Mouse (Mus musculus): ENCODE measurements around the gene Cdc42se1. TPM values are rescaled to one million over a fixed set of nuclear protein-coding genes. Genes with fewer than 3 reads are reported as not detected.

Cdc42se1 gene
- polyA plus RNA-seq, 1 experiment from 2014 or later = 51.6 TPM

DNA sequence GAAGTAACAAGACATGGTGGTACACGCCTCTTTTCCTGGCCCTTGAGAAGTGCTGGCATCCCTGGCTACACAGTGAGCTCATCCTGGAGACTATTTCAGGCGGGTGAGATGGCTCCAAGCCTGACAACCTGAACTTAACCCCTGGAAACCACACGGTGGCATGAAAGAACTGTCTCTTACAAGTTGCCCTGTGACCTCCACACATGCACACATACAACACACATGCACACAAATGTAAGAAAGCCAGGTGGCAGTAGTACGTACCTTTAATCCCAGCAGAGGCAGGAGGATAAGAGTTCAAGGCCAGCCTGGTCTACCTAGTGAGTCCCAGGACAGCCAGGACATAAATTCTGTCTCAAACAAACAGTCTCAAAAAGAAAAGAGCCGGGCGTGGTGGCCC is 10.5 kb downstream of the Cdc42se1 start:
- H3K4me1 ChIP-seq = peaks cover 22% of the 10 kb centered on the region
- H3K27ac ChIP-seq (replicated peaks) = no peak overlapping the region
- no peak overlapping the region for H3K4me2 ChIP-seq
- H3K27me3 ChIP-seq (replicated peaks) = no peaks in the 10 kb centered on the region
- peaks cover 46% of the 10 kb centered on the region for H3K36me3 ChIP-seq
- no peak for ATAC-seq (ENCODE audit: extremely low read depth, insufficient number of reproducible peaks, low FRiP score, low TSS enrichment)
- no peak overlapping the region for H3K4me3 ChIP-seq
- 87% methylated on average over 6 of the region's 6 CpGs for WGBS
- no peaks in the 10 kb centered on the region for H3K9me3 ChIP-seq
- H3K9ac ChIP-seq = no peak overlapping the region

DNA sequence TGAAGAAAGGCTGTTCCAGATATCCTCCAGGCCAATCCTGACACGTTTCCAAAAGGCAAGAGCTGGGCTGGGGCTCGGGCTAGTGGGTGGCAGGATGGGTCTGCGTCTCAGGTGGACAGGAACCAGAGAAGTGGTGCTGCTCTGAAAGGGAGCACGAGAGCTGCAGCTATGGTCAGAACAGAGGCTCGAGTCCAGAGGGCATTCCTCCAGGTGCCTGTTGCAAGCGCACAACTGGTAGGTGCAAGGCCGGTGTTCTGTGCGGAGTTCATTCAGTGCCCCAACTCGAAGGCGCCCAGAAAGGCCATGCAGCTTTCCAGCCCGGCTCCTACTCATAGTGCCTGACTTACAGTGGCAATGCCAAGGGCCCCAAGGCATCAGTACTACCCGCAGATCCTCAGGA is 11.4 kb downstream of the Cdc42se1 start:
- H3K27ac ChIP-seq (replicated peaks) = no peak overlapping the region

DNA sequence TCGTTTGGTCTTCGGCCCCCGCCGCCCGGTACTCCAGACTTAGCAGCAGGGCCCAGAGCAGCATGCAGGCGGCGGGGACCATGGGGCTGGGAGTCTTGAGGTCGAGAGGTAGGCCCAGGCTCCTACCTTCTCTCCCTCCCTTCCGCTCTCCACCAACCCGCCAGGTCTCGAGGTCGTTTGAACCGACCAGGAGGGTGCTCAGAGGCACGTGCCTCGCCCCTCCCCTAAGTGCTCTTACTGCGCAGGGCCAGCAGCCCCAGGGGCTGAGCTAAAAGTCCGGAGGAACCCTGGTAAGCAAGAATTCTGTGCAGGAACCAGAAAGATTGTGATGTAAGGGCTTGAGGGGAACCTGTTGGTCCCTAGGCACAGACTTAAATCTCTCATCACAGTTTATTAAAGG is 12.4 kb downstream of the Cdc42se1 start:
- H3K9ac ChIP-seq = peak overlapping the region; percentile 69
- peaks cover 37% of the 10 kb centered on the region for H3K36me3 ChIP-seq
- H3K27ac ChIP-seq (replicated peaks) = no peak overlapping the region
- H3K27me3 ChIP-seq (replicated peaks) = no peaks in the 10 kb centered on the region
- ATAC-seq (ENCODE audit: extremely low read depth, insufficient number of reproducible peaks, low FRiP score, low TSS enrichment) = no peak
- no peaks in the 10 kb centered on the region for H3K9me3 ChIP-seq
- H3K4me2 ChIP-seq = peak overlapping the region; percentile 52
- 28% methylated on average over 17 of the region's 17 CpGs for WGBS
- H3K4me1 ChIP-seq = peaks cover 22% of the 10 kb centered on the region
- peak overlapping the region; percentile 21; the same call in 1 of the 2 replicates for H3K4me3 ChIP-seq

More for the DNA sequence above, 11.4 kb downstream of the Cdc42se1 start:
- no peak overlapping the region for H3K9ac ChIP-seq
- H3K4me1 ChIP-seq = peaks cover 22% of the 10 kb centered on the region
- H3K36me3 ChIP-seq = peaks cover 38% of the 10 kb centered on the region
- no peak for ATAC-seq (ENCODE audit: extremely low read depth, insufficient number of reproducible peaks, low FRiP score, low TSS enrichment)
- WGBS = 86% methylated on average over 12 of the region's 12 CpGs
- no peak overlapping the region for H3K4me3 ChIP-seq
- no peaks in the 10 kb centered on the region for H3K27me3 ChIP-seq (replicated peaks)
- no peaks in the 10 kb centered on the region for H3K9me3 ChIP-seq
- H3K4me2 ChIP-seq = no peak overlapping the region

DNA sequence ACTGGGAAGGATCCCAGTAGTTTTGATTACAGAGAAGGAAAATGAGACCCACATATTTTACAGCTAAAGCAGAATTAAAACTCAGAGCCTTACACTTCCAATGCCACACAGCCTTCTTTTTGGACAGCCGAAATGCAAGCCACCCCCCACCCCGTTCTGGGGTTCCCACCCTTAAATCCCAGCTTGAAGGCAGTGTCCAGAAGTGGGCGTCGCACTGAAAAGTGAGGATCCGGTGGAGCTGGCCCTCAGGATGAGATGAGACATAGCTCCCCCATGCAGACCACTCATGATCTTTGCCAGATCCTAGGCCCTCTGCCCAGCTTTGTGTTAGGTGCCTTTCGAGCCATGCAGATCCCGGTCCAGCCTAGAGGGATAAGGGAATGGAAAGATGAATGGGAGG is 13.0 kb downstream of the Cdc42se1 start, which contains the start of gene Gm128:
Gene Gm128 (minus strand): TSS at position 101 of the 400 bp plus-strand sequence.
- Histone ChIP-seq H3K4me2 (peak within 1 kb of the TSS; percentile 52), H3K36me3 (peaks cover 31% of the 10 kb centered on the region), H3K9me3 (no peaks in the 10 kb centered on the region), H3K27me3 (replicated peaks) (no peaks in the 10 kb centered on the region), H3K9ac (peak within 1 kb of the TSS; percentile 69), H3K27ac (replicated peaks) (no peak within 1 kb of the TSS), H3K4me3 (peak within 1 kb of the TSS; percentile 21; the same call in 1 of the 2 replicates), H3K4me1 (peaks cover 22% of the 10 kb centered on the region)
- 76% methylated on average over 7 of the region's 7 CpGs for WGBS
- ATAC-seq (ENCODE audit: extremely low read depth, insufficient number of reproducible peaks, low FRiP score, low TSS enrichment) = no peak

DNA sequence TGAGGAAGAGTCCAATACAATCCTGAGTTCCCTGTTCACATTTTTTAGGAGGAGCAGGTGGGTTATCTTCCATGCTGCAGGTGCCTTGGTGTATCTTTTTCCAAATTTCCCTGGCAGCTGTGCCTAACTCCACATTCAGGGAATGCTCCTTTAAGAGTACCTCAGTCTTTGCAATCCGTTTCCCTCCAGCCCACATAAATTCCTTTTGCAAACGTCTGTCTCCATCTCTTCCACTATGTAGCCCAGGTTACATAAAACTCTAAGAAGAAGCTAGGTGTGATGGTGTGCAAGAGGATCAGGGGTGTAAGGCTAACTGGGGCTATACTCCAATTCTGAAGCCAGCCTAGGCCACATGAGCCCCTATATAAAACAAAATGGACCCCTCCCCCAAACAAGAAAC is 14.6 kb downstream of the Cdc42se1 start:
- WGBS = 73% methylated on average over 2 of the region's 2 CpGs
- H3K9ac ChIP-seq = no peak overlapping the region
- no peak for ATAC-seq (ENCODE audit: extremely low read depth, insufficient number of reproducible peaks, low FRiP score, low TSS enrichment)

DNA sequence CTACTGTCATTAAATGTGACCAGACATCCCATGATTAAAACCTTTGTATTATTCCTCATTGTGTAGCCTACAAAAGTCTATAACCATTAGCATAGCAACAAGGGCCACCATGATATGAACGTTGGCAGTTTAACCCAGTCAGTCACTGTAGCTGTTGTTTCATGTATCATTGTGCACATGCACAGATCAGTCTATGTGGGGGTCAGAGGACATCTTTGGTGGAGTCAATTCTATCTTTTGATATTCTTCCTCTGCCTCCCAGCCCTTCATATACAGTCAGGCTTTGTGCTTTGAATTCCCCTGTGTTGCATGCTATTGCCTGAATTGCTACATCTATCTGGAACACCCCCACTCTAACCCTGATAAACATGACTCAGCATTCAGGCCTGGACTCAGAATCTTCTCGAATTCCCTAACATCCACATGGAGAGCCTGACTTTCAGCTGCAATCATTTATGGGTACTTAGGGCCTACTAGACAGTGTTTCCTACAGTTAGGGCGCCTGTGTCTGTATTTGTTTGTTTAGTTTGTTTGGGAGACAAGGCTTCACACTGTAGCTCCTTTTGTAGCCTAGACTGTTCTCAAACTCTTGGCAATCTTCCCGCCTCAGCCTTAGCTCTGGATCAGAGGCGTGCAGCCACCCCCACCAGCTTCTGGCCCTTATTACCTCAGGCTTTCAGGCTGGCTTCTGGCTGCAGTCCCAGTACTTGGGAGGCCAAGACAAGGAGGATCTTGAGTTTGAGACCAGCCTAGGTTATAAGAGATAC is 18.1 kb downstream of the Cdc42se1 start:
- no peak for ATAC-seq (ENCODE audit: extremely low read depth, insufficient number of reproducible peaks, low FRiP score, low TSS enrichment)
- H3K4me1 ChIP-seq = 0 out of 2 replicates have a peak, but pooled peaks cover 2% of the 10 kb centered on the region
- H3K36me3 ChIP-seq = peaks cover 10% of the 10 kb centered on the region
- no peak overlapping the region for H3K27ac ChIP-seq (replicated peaks)
- no peaks in the 10 kb centered on the region for H3K27me3 ChIP-seq (replicated peaks)
- H3K9ac ChIP-seq = no peak overlapping the region
- H3K9me3 ChIP-seq = no peaks in the 10 kb centered on the region
- 78% methylated on average over 5 of the region's 5 CpGs for WGBS
- no peak overlapping the region for H3K4me3 ChIP-seq
- H3K4me2 ChIP-seq = no peak overlapping the region

More for the DNA sequence above, 14.6 kb downstream of the Cdc42se1 start:
- Histone ChIP-seq H3K4me2 (no peak overlapping the region), H3K36me3 (peaks cover 15% of the 10 kb centered on the region), H3K27ac (replicated peaks) (no peak overlapping the region), H3K27me3 (replicated peaks) (no peaks in the 10 kb centered on the region), H3K9me3 (no peaks in the 10 kb centered on the region), H3K4me1 (peaks cover 12% of the 10 kb centered on the region), H3K4me3 (no peak overlapping the region)

DNA sequence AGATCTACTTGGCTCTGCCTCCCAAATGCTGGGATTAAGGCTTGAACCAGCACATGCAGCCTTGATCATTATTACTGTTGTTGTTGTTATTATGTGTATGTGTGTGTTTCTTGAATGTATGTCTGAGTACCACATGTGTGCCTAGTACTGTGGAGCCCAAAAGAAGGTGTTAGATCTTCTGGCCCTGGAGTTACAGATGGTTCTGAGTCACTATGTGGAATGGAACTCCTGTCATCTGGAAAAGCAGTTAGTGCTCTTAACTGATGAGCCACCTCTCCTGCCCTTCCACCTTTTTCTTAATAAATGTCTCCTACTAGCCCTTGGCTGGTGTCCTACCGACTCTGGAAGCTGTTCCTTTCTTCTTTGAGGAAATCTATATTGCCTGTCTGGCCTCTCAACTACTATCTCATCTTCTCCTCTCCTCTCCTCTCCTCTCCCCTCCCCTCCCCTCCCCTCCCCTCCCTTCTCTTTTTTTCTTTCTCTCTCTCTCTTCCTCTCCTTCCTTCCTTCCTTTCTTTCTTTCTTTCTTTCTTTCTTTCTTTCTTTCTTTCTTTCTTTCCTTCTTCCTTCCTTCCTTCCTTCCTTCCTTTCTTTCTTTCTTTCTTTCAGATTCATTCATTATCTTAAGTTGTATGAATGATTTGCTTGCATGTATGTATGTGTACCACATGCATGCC is 19.3 kb downstream of the Cdc42se1 start:
- Histone ChIP-seq H3K36me3 (peaks cover 19% of the 10 kb centered on the region), H3K9ac (no peak overlapping the region), H3K27me3 (replicated peaks) (no peaks in the 10 kb centered on the region), H3K4me2 (no peak overlapping the region), H3K9me3 (no peaks in the 10 kb centered on the region), H3K4me1 (no peaks in the 10 kb centered on the region), H3K4me3 (no peak overlapping the region), H3K27ac (replicated peaks) (no peak overlapping the region)
- no peak for ATAC-seq (ENCODE audit: extremely low read depth, insufficient number of reproducible peaks, low FRiP score, low TSS enrichment)
- WGBS = 50% methylated on average over 1 of the region's 1 CpGs

DNA sequence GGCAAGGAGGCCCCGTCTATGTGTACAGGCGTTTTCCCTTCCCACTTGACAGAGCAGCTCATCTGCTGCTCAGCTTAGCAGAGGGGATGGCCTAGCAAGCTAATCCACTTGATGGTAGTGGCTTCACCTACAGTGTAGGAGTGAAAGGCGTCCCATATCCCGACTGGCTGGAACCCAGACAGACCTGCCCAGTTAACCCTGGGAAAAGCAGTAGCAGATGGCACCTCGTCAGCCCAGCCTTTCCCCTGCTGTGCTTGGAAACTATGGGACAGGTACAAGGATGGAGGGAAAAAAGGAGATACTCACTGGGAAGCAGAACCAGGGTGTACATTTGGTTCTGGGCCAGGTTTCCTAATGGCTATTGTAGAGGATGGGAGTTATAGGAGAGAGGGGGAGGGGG is 21.8 kb downstream of the Cdc42se1 start:
- Histone ChIP-seq H3K27me3 (replicated peaks) (no peaks in the 10 kb centered on the region), H3K9ac (no peak overlapping the region), H3K4me2 (no peak overlapping the region), H3K36me3 (peaks cover 38% of the 10 kb centered on the region), H3K4me1 (no peaks in the 10 kb centered on the region), H3K9me3 (no peaks in the 10 kb centered on the region), H3K27ac (replicated peaks) (no peak overlapping the region), H3K4me3 (no peak overlapping the region)
- WGBS = 71% methylated on average over 5 of the region's 5 CpGs
- no peak for ATAC-seq (ENCODE audit: extremely low read depth, insufficient number of reproducible peaks, low FRiP score, low TSS enrichment)

DNA sequence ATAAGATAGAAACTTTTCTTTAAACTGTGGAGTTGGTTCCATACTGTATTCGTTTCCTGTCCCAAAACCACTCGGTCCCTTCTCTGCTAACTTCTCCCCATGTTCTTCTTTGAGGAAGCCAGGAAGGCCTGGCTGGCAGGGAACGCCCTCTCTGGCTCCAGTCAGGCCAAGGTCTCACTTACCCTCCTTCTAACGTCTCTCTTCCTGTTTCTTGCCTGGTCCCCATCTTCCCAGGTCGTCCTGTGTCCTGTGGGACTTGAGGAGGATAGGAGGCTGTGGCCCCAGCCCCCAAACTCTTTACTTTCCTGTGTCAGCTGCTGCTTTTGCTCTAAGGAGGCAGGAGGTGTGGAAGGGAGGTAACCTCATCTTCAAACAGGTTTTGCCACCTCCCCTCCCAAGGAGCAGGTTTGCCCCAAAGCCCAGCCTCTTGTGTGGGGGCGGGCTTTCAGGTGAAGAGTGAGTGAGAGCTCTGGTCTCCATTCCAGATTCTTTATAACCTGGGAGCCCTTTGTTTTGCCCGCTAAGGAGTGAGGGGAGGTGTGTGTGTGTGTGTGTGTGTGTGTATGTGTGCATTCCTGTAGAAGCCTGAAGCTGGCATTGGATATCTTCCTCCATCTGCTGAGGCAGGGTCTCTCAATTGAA is 22.4 kb downstream of the Cdc42se1 start, which contains the start of gene Bnipl:
Gene Bnipl (minus strand): TSS at position 411 of the 642 bp plus-strand sequence.
- Histone ChIP-seq H3K27ac (replicated peaks) (no peak within 1 kb of the TSS), H3K4me2 (no peak within 1 kb of the TSS), H3K9me3 (no peaks in the 10 kb centered on the region), H3K27me3 (replicated peaks) (no peaks in the 10 kb centered on the region), H3K4me1 (no peaks in the 10 kb centered on the region), H3K36me3 (peaks cover 39% of the 10 kb centered on the region), H3K9ac (no peak within 1 kb of the TSS), H3K4me3 (no peak within 1 kb of the TSS)
- ATAC-seq (ENCODE audit: extremely low read depth, insufficient number of reproducible peaks, low FRiP score, low TSS enrichment) = no peak
- 47% methylated on average over 7 of the region's 7 CpGs for WGBS

DNA sequence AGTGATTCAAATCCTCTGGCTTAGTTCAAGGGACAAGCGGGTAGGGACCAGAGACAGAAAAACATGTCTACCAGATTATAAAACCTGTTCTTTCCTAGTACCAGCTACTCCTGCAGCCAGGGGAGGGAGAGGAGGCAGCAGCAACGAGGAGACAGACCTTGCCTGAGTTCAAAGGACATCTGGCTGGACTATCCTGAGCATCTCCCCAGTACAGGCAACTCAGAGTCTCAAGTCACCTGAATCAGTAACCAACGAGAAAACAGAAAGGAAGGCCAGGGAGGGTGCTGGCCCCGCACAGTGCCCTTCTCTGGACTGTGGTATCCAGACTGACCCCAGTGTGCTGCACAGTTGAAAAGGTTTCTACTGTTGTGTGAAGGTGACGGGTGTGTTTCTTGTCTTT is 28.4 kb downstream of the Cdc42se1 start:
- Histone ChIP-seq H3K4me3 (no peak overlapping the region), H3K4me2 (no peak overlapping the region), H3K9me3 (no peaks in the 10 kb centered on the region), H3K27me3 (replicated peaks) (no peaks in the 10 kb centered on the region), H3K9ac (no peak overlapping the region), H3K27ac (replicated peaks) (no peak overlapping the region), H3K4me1 (no peaks in the 10 kb centered on the region), H3K36me3 (peaks cover 99% of the 10 kb centered on the region)
- no peak for ATAC-seq (ENCODE audit: extremely low read depth, insufficient number of reproducible peaks, low FRiP score, low TSS enrichment)
- 78% methylated on average over 5 of the region's 5 CpGs for WGBS

DNA sequence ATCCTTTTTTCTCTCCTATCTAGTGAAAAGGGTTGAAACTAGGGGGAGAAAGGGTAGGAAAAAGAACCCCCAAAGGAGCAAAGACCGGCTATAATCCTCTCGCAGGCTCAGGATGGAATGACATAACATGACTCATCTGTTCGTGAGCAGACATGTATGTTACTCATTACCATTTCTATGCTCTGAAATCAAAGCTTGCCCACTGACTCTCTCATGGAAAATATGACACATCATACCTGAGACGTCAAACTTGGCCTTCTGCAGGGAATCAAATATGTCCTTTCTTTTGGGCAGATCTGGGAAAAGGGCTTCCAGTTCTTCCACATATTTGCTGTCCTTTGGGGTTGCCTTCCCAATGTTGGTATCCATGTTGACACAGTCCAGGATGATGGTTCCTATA is 33.4 kb downstream of the Cdc42se1 start:
- no peaks in the 10 kb centered on the region for H3K27me3 ChIP-seq (replicated peaks)
- H3K9ac ChIP-seq = no peak overlapping the region
- no peak overlapping the region for H3K4me2 ChIP-seq
- no peak overlapping the region for H3K4me3 ChIP-seq
- H3K36me3 ChIP-seq = peaks cover 95% of the 10 kb centered on the region
- ATAC-seq (ENCODE audit: extremely low read depth, insufficient number of reproducible peaks, low FRiP score, low TSS enrichment) = no peak
- H3K4me1 ChIP-seq = no peaks in the 10 kb centered on the region
- no peaks in the 10 kb centered on the region for H3K9me3 ChIP-seq
- H3K27ac ChIP-seq (replicated peaks) = no peak overlapping the region
- 82% methylated on average over 4 of the region's 4 CpGs for WGBS

Measured in heart, embryonic 13.5 days (tissue).